Mouse (Mus musculus) inflammation-experienced regulatory T-cells, adult 6 months (primary cell): Measurements from ENCODE around the gene Sbno2. TPM values are rescaled to one million over a fixed set of nuclear protein-coding genes. Genes with fewer than 3 reads are reported as not detected.

Experiments used
- ATAC-seq: one replicate; pipeline ENCODE4 v1.8.0; 2017
- polyA plus RNA-seq, 3 experiments: library from polyadenylated mRNA; unstranded; fragments of 100-300 nt; shearing (Covaris generic); gene quantifications; one replicate each; pipeline ENCODE4 v1.2.1; 2017

The Sbno2 gene
- polyA plus RNA-seq, 3 experiments from 2014 or later, result 30.4 to 39.1 (median 32.6) TPM

- no peak for ATAC-seq
These were observed 70.2 kb downstream of the Sbno2 start for GRCm38 (mm10) chr10:80035148-80035547.

- peak; percentile 30 for ATAC-seq
These were observed 71.6 kb downstream of the Sbno2 start for GRCm38 (mm10) chr10:80033511-80034391.

- peak; percentile 69 for ATAC-seq
These were observed 72.4 kb downstream of the Sbno2 start for GRCm38 (mm10) chr10:80032799-80033480.

DNA sequence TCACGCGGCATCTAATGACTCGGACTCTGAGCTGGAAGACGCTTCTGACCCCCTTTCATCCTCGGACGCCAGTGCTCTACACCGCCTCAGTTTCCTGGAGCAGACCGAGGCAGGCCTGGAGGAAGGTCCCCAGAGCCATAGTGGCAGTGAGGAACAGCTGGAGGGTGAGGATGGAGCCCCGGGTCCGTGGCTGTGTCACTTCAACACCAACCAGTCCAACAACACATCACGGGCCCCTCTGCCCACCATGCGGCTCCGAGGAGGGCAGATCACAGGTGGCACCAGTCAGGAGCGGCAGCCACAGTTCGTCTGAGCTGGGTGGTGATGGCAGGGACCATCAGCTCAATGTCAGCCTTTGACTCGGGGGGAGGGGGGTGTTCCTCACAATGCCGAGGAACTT is 74.6 kb downstream of the Sbno2 start:
- no peak for ATAC-seq

GRCm38 (mm10) chr10:80030191-80030590 is 75.2 kb downstream of the Sbno2 start:
- no peak for ATAC-seq

DNA sequence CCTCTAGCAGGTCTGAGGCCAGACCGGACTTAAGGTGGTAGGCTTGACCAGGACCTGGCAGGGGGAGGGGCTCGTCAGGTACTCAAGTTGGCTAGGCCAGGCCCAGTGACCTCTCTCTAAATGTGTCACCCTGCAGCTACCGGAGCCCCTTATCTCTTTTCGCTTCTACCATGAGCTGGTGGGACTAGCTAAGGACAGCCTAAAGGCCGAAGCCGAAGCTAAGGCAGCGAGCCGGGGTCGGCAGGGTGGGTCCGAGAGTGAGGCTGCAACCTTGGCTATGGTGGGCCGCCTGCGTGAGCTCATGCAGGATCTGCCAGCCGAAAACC is 76.9 kb downstream of the Sbno2 start:
- ATAC-seq, result no peak

DNA sequence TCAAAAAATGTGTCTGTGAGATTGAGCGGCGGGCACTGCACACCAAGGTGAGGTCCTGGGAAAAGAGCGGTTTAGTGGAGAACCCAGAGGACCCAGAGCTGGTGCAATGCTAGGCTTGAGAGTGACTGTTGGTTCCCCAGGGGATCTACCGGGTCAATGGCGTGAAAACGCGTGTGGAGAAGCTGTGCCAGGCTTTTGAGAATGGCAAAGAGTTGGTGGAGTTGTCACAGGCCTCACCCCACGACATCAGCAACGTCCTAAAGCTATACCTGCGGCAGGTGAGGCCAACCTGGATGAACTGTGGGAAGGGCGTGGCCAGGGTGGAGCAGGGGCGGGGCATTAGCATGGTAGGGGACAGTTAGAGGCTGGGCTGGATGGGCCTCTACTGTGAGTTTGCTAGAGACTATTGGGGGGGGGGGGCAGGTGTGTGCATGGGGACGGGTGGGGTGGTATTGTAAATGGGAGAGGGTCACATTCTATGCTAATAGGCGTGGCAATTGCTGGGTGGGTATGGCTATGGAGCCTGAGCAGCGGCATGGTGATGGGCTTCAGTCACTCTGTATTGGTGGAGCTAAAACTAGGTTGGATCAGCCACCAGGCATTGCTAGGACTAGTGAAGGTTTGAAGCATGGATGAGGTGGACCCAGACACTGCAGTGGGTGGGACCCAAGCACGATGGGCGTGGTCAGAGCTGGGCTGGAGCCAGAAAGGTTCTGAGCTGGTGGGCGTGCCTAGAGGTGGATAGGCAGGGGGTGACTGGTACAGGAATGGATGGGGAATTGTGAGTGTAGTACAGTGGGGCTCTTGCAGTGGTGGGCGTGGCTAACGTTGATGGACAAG is 77.5 kb downstream of the Sbno2 start:
- ATAC-seq, result no peak

GRCm38 (mm10) chr10:80025889-80026288 is 79.5 kb downstream of the Sbno2 start:
- no peak for ATAC-seq

DNA sequence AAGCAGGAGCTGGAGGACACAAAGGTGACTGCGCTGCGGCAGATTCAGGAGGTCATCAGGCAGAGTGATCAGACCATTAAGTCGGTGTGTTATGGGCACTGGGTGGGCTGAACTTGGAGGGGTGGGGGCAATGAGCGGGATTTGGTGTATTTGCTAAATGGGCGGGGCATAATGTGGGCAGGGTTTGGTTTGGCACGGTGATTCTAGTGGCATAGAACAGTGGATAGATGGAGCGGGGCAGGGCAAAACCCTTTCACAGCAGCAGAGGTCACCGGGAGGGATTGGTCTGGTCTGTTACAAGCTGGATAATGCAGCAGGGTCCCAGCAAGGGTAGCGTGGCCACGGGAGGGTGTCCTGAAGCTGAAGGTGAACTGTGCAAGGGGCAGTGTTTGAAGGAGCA is 79.9 kb downstream of the Sbno2 start:
- no peak for ATAC-seq

DNA sequence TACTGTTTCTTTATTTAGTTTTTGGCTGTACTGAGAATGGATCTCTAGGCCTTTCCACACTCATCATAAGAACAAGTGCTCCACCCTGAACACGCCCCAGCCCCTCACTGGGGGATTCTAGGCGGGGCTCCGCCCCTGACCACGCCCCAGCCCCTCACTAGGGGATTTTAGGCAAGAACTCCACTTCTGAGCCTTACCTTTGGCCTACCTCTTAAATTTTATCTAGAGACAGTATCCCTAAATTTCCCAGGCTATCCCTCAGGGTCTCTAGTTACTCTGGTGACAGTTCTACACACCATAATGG is 80.4 kb downstream of the Sbno2 start:
- ATAC-seq, result no peak

- peak; percentile 92 for ATAC-seq
These were observed 80.9 kb downstream of the Sbno2 start for GRCm38 (mm10) chr10:80024229-80025043.

- peak; percentile 21 for ATAC-seq
These were observed 81.6 kb downstream of the Sbno2 start for GRCm38 (mm10) chr10:80023758-80024157.

- ATAC-seq, result no peak
These were observed 82.6 kb downstream of the Sbno2 start for GRCm38 (mm10) chr10:80022806-80023205.

- no peak for ATAC-seq
These were observed 83.2 kb downstream of the Sbno2 start for GRCm38 (mm10) chr10:80022164-80022563.

GRCm38 (mm10) chr10:80021320-80021641 is 84.1 kb downstream of the Sbno2 start:
- no peak for ATAC-seq

DNA sequence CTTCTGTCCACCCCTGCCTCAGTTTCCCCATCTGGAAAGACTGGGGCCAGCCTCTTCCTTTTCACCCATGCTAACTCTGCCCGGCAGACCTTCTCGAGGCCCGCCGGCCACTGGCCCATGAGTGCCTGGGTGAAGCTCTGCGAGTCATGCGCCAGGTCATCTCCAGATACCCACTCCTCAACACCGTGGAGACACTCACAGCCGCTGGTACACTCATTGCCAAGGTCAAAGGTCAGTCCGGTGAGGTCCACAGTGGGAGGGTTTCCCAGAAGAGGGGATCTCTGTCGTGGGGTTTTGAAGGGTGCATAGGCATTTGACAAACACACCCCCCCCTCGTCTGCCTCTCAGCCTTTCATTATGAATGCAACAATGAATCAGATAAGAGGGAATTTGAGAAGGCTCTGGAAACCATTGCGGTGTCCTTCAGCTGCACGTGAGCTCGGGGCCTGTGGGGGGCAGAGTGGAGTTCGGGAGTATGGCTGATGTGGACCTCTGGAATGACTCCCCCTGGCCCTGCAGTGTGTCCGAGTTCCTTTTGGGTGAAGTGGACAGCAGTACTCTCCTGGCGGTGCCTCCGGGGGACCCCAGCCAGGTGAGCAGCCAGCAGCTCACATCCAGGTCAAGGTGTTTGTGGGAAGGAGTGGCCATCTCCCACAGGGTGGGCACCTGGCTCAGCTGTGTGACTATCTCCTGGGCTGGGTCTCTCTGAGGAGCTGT is 84.6 kb downstream of the Sbno2 start:
- no peak for ATAC-seq

GRCm38 (mm10) chr10:80020191-80020590 is 85.2 kb downstream of the Sbno2 start:
- no peak for ATAC-seq

DNA sequence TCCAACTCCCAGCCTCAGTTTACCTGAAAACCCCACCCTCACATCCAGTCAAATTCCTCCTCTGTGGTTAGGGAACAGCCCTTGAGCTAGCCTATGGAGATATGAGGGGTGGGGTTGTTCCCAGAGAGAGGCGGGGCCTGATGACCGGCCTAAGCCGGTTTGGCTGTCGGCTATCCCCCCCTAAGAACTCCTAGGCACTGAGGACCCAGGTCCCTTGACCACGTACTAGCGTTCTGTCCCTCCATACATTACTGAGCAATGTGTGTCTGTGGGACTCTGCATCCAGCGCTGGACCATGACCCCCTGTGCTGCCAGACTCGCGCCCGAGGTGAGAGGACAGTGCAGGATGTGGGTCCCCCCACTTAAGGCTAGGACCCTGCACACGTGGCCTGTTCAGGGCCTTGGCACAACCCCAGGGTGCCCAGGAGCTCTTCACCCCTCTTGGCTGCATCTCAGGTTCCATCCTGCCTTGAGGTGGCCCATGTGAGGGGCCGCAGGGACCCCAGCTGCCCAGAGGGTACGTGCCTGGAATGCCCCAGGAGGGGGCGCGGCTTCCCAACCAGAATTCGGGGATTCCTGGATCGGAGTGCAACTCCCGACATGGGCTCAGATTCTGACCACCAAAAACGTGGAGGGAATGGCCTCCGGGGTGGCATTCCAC is 85.8 kb downstream of the Sbno2 start:
- ATAC-seq, result no peak

GRCm38 (mm10) chr10:80018739-80019297 is 86.6 kb downstream of the Sbno2 start:
- ATAC-seq, result peak; percentile 24

- ATAC-seq, result no peak
These were observed 87.6 kb downstream of the Sbno2 start for GRCm38 (mm10) chr10:80017771-80018170.

DNA sequence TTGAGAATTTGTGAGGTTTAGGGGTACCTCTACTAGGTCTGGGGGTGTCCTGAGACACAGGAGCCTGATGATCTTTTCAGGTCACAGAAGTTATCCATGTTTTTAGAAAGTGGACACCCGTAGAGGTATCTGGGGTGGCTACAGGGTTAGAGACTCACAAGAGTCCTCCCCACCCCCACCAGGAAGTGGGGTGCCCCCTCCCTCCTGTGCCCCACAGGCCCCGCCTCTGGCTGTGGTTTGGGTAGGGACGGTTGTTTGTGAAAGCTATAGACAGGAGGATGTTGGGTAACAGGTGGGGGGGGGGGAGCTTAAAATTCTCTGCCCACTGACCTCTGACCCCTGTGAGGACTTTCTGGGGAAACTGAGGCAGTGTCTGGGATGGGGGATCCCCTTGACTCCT is 88.0 kb downstream of the Sbno2 start:
- ATAC-seq, result peak; percentile 53
